Mouse (Mus musculus): ENCODE results near the gene Slit3. TPM values are rescaled to one million over a fixed set of nuclear protein-coding genes. Genes with fewer than 3 reads are reported as not detected.

The Slit3 gene
- total and polyA plus RNA-seq, 3 experiments = 0.55 to 4.8 (median 2.8) TPM

DNA sequence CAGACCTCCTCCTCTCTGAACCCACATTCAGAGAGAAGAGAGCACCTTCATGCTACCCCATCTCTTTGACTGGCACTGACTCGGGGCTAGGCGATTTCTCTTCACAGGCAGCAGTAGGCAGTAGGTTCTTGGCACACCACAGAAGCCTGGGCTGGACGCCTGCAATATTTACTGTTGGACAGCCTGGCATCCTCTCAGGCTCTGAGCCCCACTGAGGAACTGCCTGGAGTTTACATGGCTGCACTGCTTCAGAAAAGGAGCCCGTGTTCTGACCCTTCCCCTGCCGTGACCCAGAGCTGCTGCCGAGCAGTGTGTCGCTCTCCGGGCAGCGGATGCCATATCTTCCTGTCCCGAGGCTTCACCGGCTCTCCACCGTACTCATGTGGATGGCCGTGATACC is 583.4 kb downstream of the Slit3 start:
- TF ChIP-seq TBP (conservative IDR thresholded peaks at IDR 0.05; ENCODE audit: low read depth, low read length) (no peak), SMC3 (IDR thresholded peaks at IDR 0.05; ENCODE audit: low read depth, low read length) (no peak), ELF1 (IDR thresholded peaks at IDR 0.05; ENCODE audit: low read depth, low read length) (no peak)
- no peak for DNase-seq (ENCODE audit: extremely low read depth)
- Histone ChIP-seq H3K27me3 (replicated peaks) (no peaks in the 10 kb centered on the region), H3K36me3 (replicated peaks in 1 of 2; ENCODE audit: control insufficient read depth in 1 of 2, insufficient read depth in 1 of 2, low read length in 1 of 2) (peaks cover 0 to 68% of the 10 kb centered on the region in 2 experiments), H3K79me2 (replicated peaks; ENCODE audit: control insufficient read depth, extremely low read depth, insufficient read depth, poor library complexity, severe bottlenecking) (no peaks in the 10 kb centered on the region), H3K4me3 (replicated peaks in 1 of 3; ENCODE audit: low read depth in 2 of 3, low read length in 2 of 3, poor library complexity in 1 of 3) (no peak overlapping the region), H3K4me1 (ENCODE audit: control insufficient read depth in 1 of 2, insufficient read depth in 2 of 2) (no peaks in the 10 kb centered on the region), H3K27ac (ENCODE audit: insufficient read depth, low read depth) (no peak overlapping the region), H3K4me2 (ENCODE audit: insufficient read depth, low read depth, poor library complexity, severe bottlenecking) (no peak overlapping the region), H3K9me3 (replicated peaks; ENCODE audit: low read length) (peaks cover 20% of the 10 kb centered on the region), H3K9ac (ENCODE audit: insufficient read depth, low read depth) (no peak overlapping the region)
- dilution Hi-C loops (cut with MboI; ENCODE audit: extremely low pct_ligation_motif_present, extremely low pct_unique_long_range_greater_than_20kb, low sequenced_read_pairs) = no loop called here
- in situ Hi-C loops (cut with MboI; ENCODE audit: low pct_ligation_motif_present, low pct_unique_long_range_greater_than_20kb, low sequenced_read_pairs) = no loop called here

DNA sequence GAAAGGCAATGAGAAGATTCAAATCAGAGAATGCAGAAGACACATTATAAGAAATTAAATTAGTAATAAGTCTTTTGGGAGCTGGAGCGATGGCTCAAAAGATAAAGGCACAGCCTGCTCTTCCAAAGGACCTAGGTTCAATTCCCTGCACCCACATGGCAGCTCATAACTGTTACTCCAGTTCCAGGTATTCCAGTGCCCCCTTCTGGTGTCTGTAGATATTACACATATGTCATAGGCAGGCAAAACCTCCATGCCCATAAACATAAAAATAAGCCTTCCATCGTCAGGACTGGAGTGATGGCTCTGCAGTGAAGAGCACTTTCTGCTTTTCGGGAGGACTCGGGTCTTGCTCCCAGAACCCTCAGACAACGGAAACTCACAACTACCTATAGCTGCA is 583.9 kb downstream of the Slit3 start:
- dilution Hi-C loops (cut with MboI; ENCODE audit: extremely low pct_ligation_motif_present, extremely low pct_unique_long_range_greater_than_20kb, low sequenced_read_pairs) (no loop called here), in situ Hi-C loops (cut with MboI; ENCODE audit: low pct_ligation_motif_present, low pct_unique_long_range_greater_than_20kb, low sequenced_read_pairs) (no loop called here)
- H3K4me1 ChIP-seq (ENCODE audit: control insufficient read depth in 1 of 2, insufficient read depth in 2 of 2) = no peaks in the 10 kb centered on the region
- H3K9me3 ChIP-seq (replicated peaks; ENCODE audit: low read length) = peaks cover 20% of the 10 kb centered on the region
- no peak overlapping the region for H3K4me2 ChIP-seq (ENCODE audit: insufficient read depth, low read depth, poor library complexity, severe bottlenecking)
- no peak overlapping the region for H3K4me3 ChIP-seq (replicated peaks in 1 of 3; ENCODE audit: low read depth in 2 of 3, low read length in 2 of 3, poor library complexity in 1 of 3)
- DNase-seq (ENCODE audit: extremely low read depth) = no peak
- no peaks in the 10 kb centered on the region for H3K27me3 ChIP-seq (replicated peaks)
- H3K9ac ChIP-seq (ENCODE audit: insufficient read depth, low read depth) = no peak overlapping the region
- H3K27ac ChIP-seq (ENCODE audit: insufficient read depth, low read depth) = no peak overlapping the region
- H3K36me3 ChIP-seq (replicated peaks in 1 of 2; ENCODE audit: control insufficient read depth in 1 of 2, insufficient read depth in 1 of 2, low read length in 1 of 2) = peaks cover 0 to 63% of the 10 kb centered on the region in 2 experiments
- no peaks in the 10 kb centered on the region for H3K79me2 ChIP-seq (replicated peaks; ENCODE audit: control insufficient read depth, extremely low read depth, insufficient read depth, poor library complexity, severe bottlenecking)
- TF ChIP-seq CTCF (conservative IDR thresholded peaks at IDR 0.05 in 1 of 2, IDR thresholded peaks at IDR 0.05 in 1 of 2; ENCODE audit: low read depth in 2 of 2, low read length in 2 of 2) (peak; percentile 23 to 26; a peak in 2 of 4 replicates), KAT2A (IDR thresholded peaks at IDR 0.05; ENCODE audit: insufficient replicate concordance, low read length) (no peak)

DNA sequence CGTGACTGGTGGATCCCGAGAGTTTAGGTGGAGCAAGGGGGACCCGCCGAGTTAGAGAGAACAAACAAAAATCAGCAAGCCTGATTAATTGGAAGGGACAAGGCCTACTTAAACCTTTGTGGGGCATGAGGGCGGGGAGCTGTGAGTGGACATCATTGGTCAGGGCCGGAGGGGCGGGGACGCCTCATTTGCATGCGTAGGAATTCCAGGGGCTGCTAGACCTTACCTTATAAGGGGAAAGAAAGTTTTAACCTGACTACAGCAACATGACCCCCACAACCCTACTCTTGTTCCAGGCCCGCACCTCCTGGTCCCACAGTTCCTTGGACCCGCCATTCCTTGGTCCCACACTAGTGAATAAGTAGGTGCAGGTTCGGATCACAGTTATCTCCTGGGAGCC is 586.4 kb downstream of the Slit3 start:
- H3K9ac ChIP-seq (ENCODE audit: insufficient read depth, low read depth) = no peak overlapping the region
- dilution Hi-C loops (cut with MboI; ENCODE audit: extremely low pct_ligation_motif_present, extremely low pct_unique_long_range_greater_than_20kb, low sequenced_read_pairs) = no loop called here

More for the DNA sequence above, 586.4 kb downstream of the Slit3 start:
- in situ Hi-C loops (cut with MboI; ENCODE audit: low pct_ligation_motif_present, low pct_unique_long_range_greater_than_20kb, low sequenced_read_pairs) = no loop called here
- Histone ChIP-seq H3K4me3 (replicated peaks in 1 of 3; ENCODE audit: low read depth in 2 of 3, low read length in 2 of 3, poor library complexity in 1 of 3) (no peak overlapping the region), H3K27me3 (replicated peaks) (no peaks in the 10 kb centered on the region), H3K36me3 (replicated peaks in 1 of 2; ENCODE audit: control insufficient read depth in 1 of 2, insufficient read depth in 1 of 2, low read length in 1 of 2) (peaks cover 0 to 44% of the 10 kb centered on the region in 2 experiments), H3K4me2 (ENCODE audit: insufficient read depth, low read depth, poor library complexity, severe bottlenecking) (no peak overlapping the region), H3K79me2 (replicated peaks; ENCODE audit: control insufficient read depth, extremely low read depth, insufficient read depth, poor library complexity, severe bottlenecking) (no peaks in the 10 kb centered on the region), H3K27ac (ENCODE audit: insufficient read depth, low read depth) (no peak overlapping the region), H3K9me3 (replicated peaks; ENCODE audit: low read length) (peaks cover 20% of the 10 kb centered on the region), H3K4me1 (ENCODE audit: control insufficient read depth in 1 of 2, insufficient read depth in 2 of 2) (peaks cover 3 to 17% of the 10 kb centered on the region in 2 experiments)
- no peak for DNase-seq (ENCODE audit: extremely low read depth)
- TF ChIP-seq ZNF384 (IDR thresholded peaks at IDR 0.05; ENCODE audit: low read depth, low read length) = no peak
- no peak for TF ChIP-seq EP300 (IDR thresholded peaks at IDR 0.05; ENCODE audit: low read length)
- no peak for TF ChIP-seq USF1 (IDR thresholded peaks at IDR 0.05; ENCODE audit: low read depth, low read length)
- TF ChIP-seq ZC3H11A (IDR thresholded peaks at IDR 0.05; ENCODE audit: low read depth, low read length) = no peak
- TF ChIP-seq MAZ (IDR thresholded peaks at IDR 0.05; ENCODE audit: low read depth, low read length) = no peak
- TF ChIP-seq UBTF (IDR thresholded peaks at IDR 0.05; ENCODE audit: low read depth, low read length) = no peak
- TF ChIP-seq TCF12 (IDR thresholded peaks at IDR 0.05; ENCODE audit: low read depth, low read length) = no peak
- TF ChIP-seq POLR2AphosphoS2 (IDR thresholded peaks at IDR 0.05; ENCODE audit: low read depth, low read length) = no peak
- TF ChIP-seq ZKSCAN1 (IDR thresholded peaks at IDR 0.05; ENCODE audit: borderline replicate concordance, low read depth, low read length) = no peak
- no peak for TF ChIP-seq KAT2A (IDR thresholded peaks at IDR 0.05; ENCODE audit: insufficient replicate concordance, low read length)
- TF ChIP-seq TBP (conservative IDR thresholded peaks at IDR 0.05; ENCODE audit: low read depth, low read length) = no peak
- no peak for TF ChIP-seq PAX5 (IDR thresholded peaks at IDR 0.05; ENCODE audit: low read length)
- no peak for TF ChIP-seq IRF4 (IDR thresholded peaks at IDR 0.05; ENCODE audit: low read depth, low read length)
- TF ChIP-seq RAD21 (IDR thresholded peaks at IDR 0.05; ENCODE audit: low read depth, low read length) = no peak
- no peak for TF ChIP-seq E2F4 (IDR thresholded peaks at IDR 0.05; ENCODE audit: insufficient replicate concordance, low read depth, low read length)
- TF ChIP-seq ETS1 (conservative IDR thresholded peaks at IDR 0.05; ENCODE audit: low read depth, low read length) = no peak
- TF ChIP-seq JUND (conservative IDR thresholded peaks at IDR 0.05; ENCODE audit: low read depth, low read length) = no peak
- no peak for TF ChIP-seq SMC3 (IDR thresholded peaks at IDR 0.05; ENCODE audit: low read depth, low read length)
